Mouse (Mus musculus): ENCODE data around the gene Rbm47.

DNA sequence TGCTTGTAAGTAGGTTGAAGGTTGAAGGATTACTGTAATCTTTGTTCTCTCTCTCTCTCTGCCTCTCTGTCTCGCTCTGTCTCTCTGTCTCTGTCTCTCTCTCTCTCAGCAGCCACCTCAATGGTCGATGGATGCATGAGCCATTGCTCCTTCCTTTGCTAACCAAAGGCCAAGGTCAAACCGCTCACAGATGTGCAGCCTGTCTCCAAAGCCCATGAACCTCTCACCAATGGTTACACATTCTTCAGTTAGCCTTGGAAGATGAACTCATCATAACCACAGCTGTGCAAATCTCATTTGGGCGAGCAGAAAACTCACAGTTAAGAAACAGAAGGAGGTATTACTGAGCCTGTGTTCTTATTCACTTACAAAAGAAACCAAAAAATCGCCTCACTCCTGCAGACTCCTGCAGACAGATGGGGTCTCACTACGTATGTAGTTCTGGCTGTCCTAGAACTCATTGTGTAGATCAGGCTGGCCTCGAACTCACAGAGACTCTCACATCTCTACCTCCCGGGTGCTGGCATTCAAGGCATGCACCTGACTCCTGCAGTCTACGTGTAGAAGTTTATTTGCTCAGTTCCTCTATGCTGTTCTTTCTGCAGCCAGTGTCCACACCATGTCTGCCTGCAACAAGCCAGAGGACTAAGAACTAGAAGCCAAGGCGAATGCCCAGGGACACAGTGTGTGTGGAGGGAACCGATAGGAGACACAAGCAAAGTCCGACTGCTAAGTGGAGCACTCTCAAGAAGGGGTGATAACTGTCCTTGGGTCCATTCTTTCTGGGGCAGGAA is 49.4 kb downstream of the Rbm47 start:
- TF ChIP-seq CTCF (conservative IDR thresholded peaks at IDR 0.05; ENCODE audit: insufficient read depth, insufficient read length, low read depth, low read length) (no peak), POLR2A (IDR thresholded peaks at IDR 0.05; ENCODE audit: low read depth, low read length) (no peak)

Data from kidney, adult 2 months (tissue).